Mouse (Mus musculus) small intestine, adult 10 weeks (tissue): ENCODE results near the gene Diexf. TPM values are rescaled to one million over a fixed set of nuclear protein-coding genes. Genes with fewer than 3 reads are reported as not detected.

Source experiments
- polyA plus RNA-seq: library from polyadenylated mRNA; stranded (reverse); fragments of 350-450 nt; fragmentation: Illumina TruSeq; extraction: RNeasy Lipid Tissue Mini Kit (QIAGEN cat#74804); gene quantifications from one replicate; pipeline ENCODE4 v1.2.3, GENCODE M21; 2014; ENCODE audit warnings: low replicate concordance

Gene Diexf
- polyA plus RNA-seq, result 6.9 TPM

DNA sequence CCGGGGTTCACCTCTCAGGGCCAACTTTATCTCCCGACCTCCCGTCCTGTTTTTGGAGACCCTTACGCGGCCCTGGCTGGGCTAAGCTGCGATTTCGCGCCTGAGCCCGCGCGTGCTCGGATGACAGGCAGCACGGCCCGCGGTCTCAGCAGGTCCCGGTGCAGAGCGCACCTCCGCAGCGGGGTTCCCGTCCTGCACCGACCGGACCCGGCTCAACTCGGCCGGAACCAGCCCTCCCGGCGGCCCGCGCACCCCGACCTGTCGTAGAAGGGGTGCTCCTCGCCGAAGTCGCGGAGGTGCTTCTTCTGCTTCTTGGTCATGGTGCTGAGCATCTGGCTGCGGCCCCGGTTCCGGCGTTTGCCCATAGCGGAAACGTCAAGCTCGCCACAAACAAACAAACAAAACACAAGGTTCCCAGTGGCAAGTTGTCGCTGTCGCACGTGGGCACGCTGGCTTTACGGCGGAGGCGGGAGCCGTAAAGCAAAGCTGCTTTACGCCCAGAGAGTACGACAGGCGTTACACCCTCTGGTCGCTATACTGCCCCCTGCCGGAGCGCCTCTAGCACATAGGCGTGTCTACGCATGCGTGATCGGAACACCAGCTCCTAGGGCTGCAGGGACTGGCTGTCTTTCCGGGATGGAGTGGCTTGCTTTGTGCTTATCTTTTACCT lies at the start of gene Diexf:
Diexf (minus strand) TSS at position 487 of the 670 bp plus-strand sequence.

GRCm38 (mm10) chr1:193167746-193168145 lies 37.7 kb upstream of the Diexf start, which contains the start of gene A130010J15Rik:
TSS of gene A130010J15Rik (plus strand) at chr1:193168046.

GRCm38 (mm10) chr1:193152872-193153271 lies 22.8 kb upstream of the Diexf start, which contains the start of gene Irf6:
TSS of gene Irf6 (plus strand) at chr1:193153111.

Other genes with a start within 250 kb of the Diexf start
- 0.74 TPM for gene Syt14, start 94.5 kb downstream of the Diexf start, polyA plus RNA-seq
- 234 TPM for gene Irf6, start 22.8 kb upstream of the Diexf start, polyA plus RNA-seq
- 17.8 TPM for gene A130010J15Rik, start 37.8 kb upstream of the Diexf start, polyA plus RNA-seq
- 3.6 TPM for gene Traf3ip3, start 71.4 kb upstream of the Diexf start, polyA plus RNA-seq
- gene Lamb3, start 77.4 kb upstream of the Diexf start, polyA plus RNA-seq, result 1.9 TPM
- gene Hsd11b1, start 133.8 kb upstream of the Diexf start, polyA plus RNA-seq, result 10.7 TPM
- gene G0s2, start 142.9 kb upstream of the Diexf start, polyA plus RNA-seq, result not detected
- not detected for gene Camk1g, start 240.0 kb upstream of the Diexf start, polyA plus RNA-seq